Mouse (Mus musculus) mouse embryonic stem cell (cell line): ENCODE data around the gene Efna1.

Experiments
- in situ Hi-C, 2 experiments: fragments of 300-500 bp; cut with MboI; formaldehyde crosslinking; loops; 1 replicate in 1 of 2; 3 replicates in 1 of 2; pipeline ENCODE4 v1.14.3; 2019 to 2020; ENCODE audit warnings: low sequenced_read_pairs in 2 of 2, low pct_unique_long_range_greater_than_20kb in 1 of 2, mixed read lengths in 1 of 2; ENCODE audit not compliant: unreplicated experiment in 1 of 2

The Efna1 gene

DNA sequence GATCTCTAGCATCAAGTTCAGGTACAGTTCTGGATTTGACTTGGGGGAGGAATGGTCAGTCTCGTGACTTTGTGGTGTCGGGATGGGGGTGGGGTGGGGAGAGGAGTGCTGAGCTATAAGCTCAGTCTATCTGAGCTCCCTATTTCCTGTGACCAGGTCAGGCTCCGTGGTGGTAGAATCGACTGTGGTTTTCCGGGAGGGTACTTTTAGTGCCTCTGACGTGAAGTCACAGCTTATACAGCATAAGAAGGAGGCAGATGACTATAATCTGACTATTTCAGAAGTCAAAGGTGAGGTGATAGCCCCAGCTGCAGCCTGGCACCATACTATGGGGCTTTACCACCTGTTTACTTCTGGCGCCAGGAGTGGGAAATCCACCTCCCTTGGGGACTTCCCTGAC is 49.6 kb downstream of the Efna1 start:
- in situ Hi-C loops, result no loop called here

DNA sequence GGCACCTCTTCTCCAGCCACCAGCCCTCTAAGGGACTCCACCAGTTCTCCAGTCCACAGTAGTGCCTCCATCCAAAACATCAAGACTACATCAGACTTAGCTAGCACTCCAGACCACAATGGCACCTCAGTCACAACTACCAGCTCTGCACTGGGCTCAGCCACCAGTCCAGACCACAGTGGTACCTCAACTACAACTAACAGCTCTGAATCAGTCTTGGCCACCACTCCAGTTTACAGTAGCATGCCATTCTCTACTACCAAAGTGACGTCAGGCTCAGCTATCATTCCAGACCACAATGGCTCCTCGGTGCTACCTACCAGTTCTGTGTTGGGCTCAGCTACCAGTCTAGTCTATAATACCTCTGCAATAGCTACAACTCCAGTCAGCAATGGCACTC is 50.4 kb downstream of the Efna1 start:
- in situ Hi-C loops, result no loop called here

DNA sequence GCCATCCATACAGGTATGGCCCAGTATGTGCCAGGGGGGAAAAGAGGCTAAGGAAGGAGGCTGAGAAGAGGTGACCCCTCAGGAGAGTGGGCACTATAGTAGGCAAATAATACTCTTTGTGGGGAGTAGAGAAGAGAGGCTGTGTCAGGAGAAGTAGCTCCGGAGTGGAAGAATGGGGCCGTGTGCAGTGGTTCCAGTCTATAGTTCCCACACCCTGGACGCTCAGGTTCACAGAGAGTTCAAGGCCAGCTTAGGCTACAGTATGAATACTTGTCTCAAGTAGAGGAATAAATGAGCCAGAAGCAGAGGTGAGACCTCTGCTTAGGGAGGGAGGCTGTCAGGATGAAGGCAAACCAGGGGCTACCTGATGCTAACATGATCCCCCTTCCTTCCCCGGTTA is 51.7 kb downstream of the Efna1 start:
- in situ Hi-C loops, result no loop called here

DNA sequence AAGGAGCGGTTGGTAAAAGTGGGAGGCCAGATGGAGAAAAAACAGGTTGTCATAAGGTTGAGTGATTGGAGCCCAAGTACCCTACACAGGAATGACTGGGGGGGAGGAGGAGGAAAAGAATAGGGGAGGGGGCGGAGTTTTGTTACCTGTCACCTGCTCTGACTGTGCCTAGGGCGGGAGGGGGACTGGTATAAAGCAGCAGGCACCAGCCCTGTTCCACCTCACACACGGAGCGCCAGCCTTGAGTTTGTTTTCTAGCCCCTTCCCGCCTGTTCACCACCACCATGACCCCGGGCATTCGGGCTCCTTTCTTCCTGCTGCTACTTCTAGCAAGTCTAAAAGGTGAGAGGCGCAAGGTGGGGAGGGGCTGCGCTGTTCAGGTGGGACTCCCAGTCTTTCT is 52.1 kb downstream of the Efna1 start, which contains the start of gene Muc1:
Muc1 (plus strand) TSS at position 222 of the 400 bp plus-strand sequence.
- in situ Hi-C loops, result no loop called here

DNA sequence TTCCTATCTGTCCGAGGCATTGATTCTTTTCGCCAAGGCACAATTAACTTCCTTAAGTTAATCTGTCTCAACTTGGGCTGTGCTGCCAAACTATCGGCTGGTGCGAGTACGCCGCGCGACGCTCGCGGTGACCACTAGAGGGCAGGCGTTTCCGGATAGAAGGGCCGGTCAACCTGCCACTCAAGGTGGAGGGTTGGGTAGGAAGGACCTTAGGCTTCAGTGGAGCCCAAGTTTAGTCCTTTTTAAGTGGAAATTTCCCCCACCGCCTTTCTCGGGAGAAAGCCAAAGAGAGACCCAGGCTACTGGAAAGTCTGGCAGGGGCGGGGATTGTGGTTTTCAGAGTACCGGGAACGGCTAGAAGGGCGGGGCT is 52.8 kb downstream of the Efna1 start:
- in situ Hi-C loops, result no loop called here

DNA sequence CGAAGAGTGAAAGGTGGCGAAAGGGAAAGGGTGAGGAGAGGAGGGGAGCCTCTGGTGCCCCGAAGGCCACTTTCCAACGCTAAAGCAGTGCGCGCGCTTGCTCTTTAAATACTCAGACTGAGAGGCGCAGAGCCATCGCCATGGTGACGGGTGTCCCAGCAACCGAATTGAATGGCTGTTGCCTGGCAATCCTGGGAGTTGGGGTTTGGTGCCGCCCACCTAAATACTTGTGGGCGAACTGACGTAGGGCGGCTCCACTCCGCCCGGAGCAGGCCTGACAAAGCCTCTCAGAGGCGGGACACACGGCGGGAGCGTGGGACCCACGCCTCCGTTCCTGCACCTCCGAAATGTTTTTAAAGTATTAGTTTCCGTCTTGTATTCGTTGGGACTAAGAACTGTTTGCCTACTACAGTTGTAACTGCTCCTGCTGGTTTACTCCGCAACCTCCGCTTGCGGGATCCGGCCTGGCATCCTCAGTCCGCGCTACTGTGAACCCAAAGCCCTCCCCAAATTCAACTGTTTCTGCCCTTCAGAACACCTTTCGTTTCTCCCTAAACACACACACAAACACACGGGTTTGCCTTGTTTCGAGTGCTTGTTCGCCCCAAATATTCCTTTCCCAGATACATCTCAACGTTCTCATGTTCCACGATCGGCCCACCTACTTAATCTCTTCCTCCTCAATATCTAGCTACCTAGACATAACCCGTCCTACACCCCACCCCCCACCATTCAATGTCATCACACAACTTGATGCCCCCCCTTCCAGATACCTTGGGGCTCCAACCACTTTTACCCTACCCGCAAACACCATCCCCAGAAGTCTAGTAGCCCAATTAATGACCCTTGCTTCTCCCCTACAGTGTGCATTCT is 53.4 kb downstream of the Efna1 start:
- in situ Hi-C loops, result no loop called here

DNA sequence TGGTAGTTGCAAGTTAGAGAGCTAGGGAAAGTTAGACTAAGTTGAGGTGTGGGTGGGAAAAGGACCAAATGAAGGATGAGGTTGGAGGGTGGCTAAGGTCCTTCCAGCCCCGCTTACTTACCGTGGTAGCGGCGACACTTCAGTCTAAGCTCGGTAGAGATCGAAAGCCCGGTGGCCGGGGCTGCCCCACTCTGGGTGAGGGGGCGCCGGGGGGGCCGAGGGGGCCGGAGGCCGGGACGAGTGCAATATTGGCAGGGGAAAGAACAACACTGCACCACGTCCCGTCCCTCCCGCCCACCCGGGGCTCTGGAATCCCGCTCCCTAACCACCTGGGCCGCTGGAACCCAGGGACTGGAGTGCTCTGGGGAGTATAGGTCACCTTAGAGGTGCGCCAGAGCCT is 54.0 kb downstream of the Efna1 start, which contains the start of gene Mtx1:
Mtx1 (minus strand) TSS at position 189 of the 400 bp plus-strand sequence.
- in situ Hi-C loops, result no loop called here

DNA sequence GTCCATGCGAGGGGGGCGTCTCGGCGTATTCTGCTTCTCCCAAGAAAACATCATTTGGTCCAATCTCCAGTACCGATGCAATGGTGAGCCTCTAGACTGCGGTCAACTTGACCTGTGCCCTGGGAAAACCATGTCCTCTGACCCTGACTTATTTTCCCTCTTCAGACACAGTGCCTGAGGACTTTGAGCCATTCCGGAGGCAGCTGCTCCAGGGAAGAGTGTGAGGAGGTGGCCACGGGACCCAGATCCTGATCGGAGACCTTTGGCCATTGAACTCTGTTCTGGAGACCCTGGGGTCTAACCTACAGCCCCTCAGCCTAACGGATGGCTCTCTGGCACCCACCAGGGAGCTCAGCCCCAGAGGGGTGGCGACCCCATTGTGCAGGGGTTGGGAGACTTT is 54.6 kb downstream of the Efna1 start:
- in situ Hi-C loops, result no loop called here

DNA sequence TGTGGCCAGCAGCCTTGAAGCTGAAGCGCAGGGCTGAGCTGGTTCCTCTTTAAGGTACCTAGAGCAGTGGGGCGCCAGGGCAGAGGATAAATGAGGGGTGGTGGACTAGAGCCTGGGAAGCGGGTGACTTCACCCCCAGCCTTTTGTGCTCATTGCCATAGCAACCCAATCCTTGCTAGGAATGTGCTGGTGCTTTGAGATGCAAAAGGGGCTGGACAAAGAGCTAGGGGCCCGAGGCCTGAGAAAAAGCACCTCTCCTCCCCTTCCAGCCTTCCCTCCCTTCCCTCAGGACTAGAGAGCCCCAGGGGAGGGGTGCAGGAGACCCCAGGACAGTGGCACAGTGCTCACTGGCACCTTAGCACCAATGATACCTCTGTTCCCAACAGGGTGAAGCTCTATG is 55.0 kb downstream of the Efna1 start:
- in situ Hi-C loops, result no loop called here

DNA sequence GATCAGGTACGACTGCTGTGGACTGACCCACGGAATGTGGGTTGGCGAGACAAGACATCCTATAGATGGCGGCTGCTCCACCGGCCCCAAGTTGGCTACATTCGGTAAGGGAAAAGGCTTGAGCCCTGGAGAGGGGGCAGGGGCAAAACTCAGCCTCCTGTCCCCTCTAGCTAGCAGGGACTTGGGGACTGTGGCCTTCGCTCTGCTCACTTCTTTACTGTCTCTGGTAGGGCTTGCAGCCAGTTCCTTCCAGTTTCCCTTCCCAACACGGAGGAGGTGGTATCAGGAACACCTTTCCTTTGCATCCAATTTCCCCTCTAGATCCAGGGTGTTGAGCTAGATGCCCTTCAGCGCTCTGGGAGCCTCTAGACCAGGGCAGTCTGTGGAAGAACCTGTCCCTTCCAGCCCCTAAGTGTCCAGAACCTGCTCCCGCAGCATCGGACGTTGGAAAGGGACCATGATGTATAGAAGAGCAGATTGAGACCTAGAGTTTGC is 55.6 kb downstream of the Efna1 start:
- in situ Hi-C loops, result no loop called here

DNA sequence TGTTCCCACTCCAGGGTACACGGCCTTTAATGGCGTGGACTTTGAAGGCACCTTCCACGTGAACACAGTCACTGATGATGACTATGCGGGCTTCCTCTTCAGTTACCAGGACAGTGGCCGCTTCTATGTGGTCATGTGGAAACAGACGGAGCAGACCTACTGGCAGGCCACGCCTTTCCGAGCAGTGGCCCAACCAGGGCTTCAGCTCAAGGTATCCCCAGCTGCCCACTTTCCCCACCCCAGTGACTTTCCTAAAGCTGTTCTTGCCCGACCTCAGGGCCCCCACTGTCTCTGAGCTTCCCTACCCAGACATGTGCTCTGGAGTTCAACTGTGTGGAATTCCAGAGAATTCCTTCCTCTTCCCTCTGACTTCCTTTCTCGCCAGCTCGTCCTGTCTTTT is 56.1 kb downstream of the Efna1 start:
- in situ Hi-C loops, result no loop called here
